Mouse (Mus musculus): Measurements from ENCODE around the gene Clptm1l. TPM values are rescaled to one million over a fixed set of nuclear protein-coding genes. Genes with fewer than 3 reads are reported as not detected.

Clptm1l gene
- total RNA-seq, 1 experiment: 106 TPM

DNA sequence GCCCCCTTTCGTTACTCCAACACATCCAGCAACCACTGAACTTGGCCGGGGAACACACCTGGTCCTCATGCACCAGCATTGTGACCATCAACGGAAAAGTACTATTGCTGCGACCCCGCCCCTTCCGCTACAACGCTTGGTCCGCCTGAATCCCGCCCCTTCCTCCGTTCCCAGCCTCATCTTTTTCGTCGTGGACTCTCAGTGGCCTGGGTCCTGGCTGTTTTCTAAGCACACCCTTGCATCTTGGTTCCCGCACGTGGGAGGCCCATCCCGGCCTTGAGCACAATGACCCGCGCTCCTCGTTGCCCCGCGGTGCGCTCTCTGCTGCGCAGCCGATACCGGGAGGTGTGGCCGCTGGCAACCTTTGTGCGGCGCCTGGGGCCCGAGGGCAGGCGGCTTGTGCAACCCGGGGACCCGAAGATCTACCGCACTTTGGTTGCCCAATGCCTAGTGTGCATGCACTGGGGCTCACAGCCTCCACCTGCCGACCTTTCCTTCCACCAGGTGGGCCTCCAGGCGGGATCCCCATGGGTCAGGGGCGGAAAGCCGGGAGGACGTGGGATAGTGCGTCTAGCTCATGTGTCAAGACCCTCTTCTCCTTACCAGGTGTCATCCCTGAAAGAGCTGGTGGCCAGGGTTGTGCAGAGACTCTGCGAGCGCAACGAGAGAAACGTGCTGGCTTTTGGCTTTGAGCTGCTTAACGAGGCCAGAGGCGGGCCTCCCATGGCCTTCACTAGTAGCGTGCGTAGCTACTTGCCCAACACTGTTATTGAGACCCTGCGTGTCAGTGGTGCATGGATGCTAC lies 23.1 kb downstream of the Clptm1l start, which contains the start of gene Tert:
Gene Tert, plus strand, starts transcription at position 167 of the 805 bp plus-strand sequence.
- Histone ChIP-seq H3K27ac (ENCODE audit: insufficient read depth, low read depth, low read length, poor library complexity, severe bottlenecking) (no peak within 1 kb of the TSS), H3K4me3 (ENCODE audit: insufficient read depth in 1 of 2, low read depth in 1 of 2, low read length in 2 of 2, poor library complexity in 1 of 2, severe bottlenecking in 1 of 2) (peak within 1 kb of the TSS; percentile 64 to 81), H3K9me3 (ENCODE audit: control insufficient read depth, insufficient read depth, low read depth, low read length) (no peaks in the 10 kb centered on the region), H3K9ac (ENCODE audit: insufficient read depth, low read depth, low read length, poor library complexity, severe bottlenecking) (peak within 1 kb of the TSS; percentile 79), H3K36me3 (ENCODE audit: control insufficient read depth, insufficient read depth, low read length, poor library complexity, severe bottlenecking) (peaks cover 2% of the 10 kb centered on the region; the same call in 1 of the 2 replicates), H3K4me1 (ENCODE audit: control insufficient read depth in 2 of 2, insufficient read depth in 2 of 2, low read length in 2 of 2, poor library complexity in 1 of 2) (peaks cover 0 to 10% of the 10 kb centered on the region in 2 experiments; a peak in 1 of 4 replicates)
- in situ Hi-C loops (cut with MboI; ENCODE audit: low sequenced_read_pairs in 2 of 2, unreplicated experiment in 2 of 2): no loop called here
- peak; percentile 94 for DNase-seq (ENCODE audit: low read depth, low spot score)
- TF ChIP-seq CHD2 (IDR thresholded peaks at IDR 0.05; ENCODE audit: low read depth, low read length) (no peak), ZNF384 (IDR thresholded peaks at IDR 0.05; ENCODE audit: low read depth, low read length) (no peak), ZC3H11A (IDR thresholded peaks at IDR 0.05; ENCODE audit: borderline replicate concordance, low read depth, low read length) (no peak), MAFK (IDR thresholded peaks at IDR 0.05; ENCODE audit: insufficient read depth, low read depth, low read length) (no peak), HCFC1 (IDR thresholded peaks at IDR 0.05; ENCODE audit: borderline replicate concordance, insufficient read depth, low read length) (no peak)

DNA sequence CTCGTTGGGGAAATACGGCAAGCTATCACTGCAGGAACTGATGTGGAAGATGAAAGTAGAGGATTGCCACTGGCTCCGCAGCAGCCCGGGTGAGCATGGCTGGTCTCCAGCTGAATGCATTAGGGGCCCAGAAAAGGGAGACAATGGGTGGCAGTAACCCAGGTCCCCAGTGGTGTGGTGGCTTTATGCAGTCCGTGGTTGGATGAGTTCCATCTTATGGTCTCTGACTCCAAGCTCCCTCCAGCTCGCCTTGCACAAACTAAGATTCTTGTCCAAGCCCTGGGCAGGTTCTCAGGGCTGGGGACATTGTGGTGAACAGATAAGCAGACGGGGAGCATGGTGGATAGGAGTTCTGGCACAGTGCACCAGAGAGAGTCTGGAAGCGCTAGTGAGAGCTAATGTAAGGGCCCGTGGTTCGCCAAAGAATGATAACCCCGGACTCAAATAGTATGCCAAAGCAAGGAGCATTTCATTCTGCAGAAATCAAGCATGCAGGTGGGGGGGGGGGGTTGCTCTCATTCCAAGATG lies 24.8 kb downstream of the Clptm1l start:
- peaks cover 4% of the 10 kb centered on the region; the same call in 1 of the 2 replicates for H3K36me3 ChIP-seq (ENCODE audit: control insufficient read depth, insufficient read depth, low read length, poor library complexity, severe bottlenecking)
- no peak for DNase-seq (ENCODE audit: low read depth, low spot score)
- peaks cover 0 to 10% of the 10 kb centered on the region in 2 experiments; a peak in 1 of 4 replicates for H3K4me1 ChIP-seq (ENCODE audit: control insufficient read depth in 2 of 2, insufficient read depth in 2 of 2, low read length in 2 of 2, poor library complexity in 1 of 2)
- in situ Hi-C loops (cut with MboI; ENCODE audit: low sequenced_read_pairs in 2 of 2, unreplicated experiment in 2 of 2): no loop called here
- no peaks in the 10 kb centered on the region for H3K9me3 ChIP-seq (ENCODE audit: control insufficient read depth, insufficient read depth, low read depth, low read length)
- H3K27ac ChIP-seq (ENCODE audit: insufficient read depth, low read depth, low read length, poor library complexity, severe bottlenecking): no peak overlapping the region
- no peak overlapping the region for H3K4me3 ChIP-seq (ENCODE audit: insufficient read depth in 1 of 2, low read depth in 1 of 2, low read length in 2 of 2, poor library complexity in 1 of 2, severe bottlenecking in 1 of 2)
- TF ChIP-seq CHD2 (IDR thresholded peaks at IDR 0.05; ENCODE audit: low read depth, low read length) (no peak), ZC3H11A (IDR thresholded peaks at IDR 0.05; ENCODE audit: borderline replicate concordance, low read depth, low read length) (no peak), ZNF384 (IDR thresholded peaks at IDR 0.05; ENCODE audit: low read depth, low read length) (no peak), MAFK (IDR thresholded peaks at IDR 0.05; ENCODE audit: insufficient read depth, low read depth, low read length) (no peak), HCFC1 (IDR thresholded peaks at IDR 0.05; ENCODE audit: borderline replicate concordance, insufficient read depth, low read length) (no peak)
- no peak overlapping the region for H3K9ac ChIP-seq (ENCODE audit: insufficient read depth, low read depth, low read length, poor library complexity, severe bottlenecking)

DNA sequence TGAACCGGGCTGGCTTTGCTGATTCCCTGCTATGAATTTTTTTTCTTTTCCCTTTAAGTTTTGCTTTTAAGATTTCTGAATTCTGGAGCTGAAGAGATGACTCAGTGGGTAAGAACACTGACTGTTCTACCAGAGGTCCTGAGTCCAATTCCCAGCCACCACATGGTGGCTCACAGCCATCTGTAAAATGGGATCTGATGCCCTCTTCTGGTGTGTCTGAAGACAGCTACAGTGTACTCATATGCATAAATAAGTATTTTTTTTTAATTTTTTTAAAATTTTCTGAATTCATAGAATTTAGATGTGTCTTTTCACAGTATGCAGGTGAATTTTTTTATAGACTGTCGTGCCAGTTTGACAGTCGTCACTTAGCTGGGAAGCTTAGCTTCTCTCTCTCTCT lies 28.0 kb downstream of the Clptm1l start:
- peaks cover 0 to 8% of the 10 kb centered on the region in 2 experiments; a peak in 1 of 4 replicates for H3K4me1 ChIP-seq (ENCODE audit: control insufficient read depth in 2 of 2, insufficient read depth in 2 of 2, low read length in 2 of 2, poor library complexity in 1 of 2)
- DNase-seq (ENCODE audit: low read depth, low spot score): no peak
- H3K36me3 ChIP-seq (ENCODE audit: control insufficient read depth, insufficient read depth, low read length, poor library complexity, severe bottlenecking): peaks cover 8% of the 10 kb centered on the region; the same call in 1 of the 2 replicates
- no peak overlapping the region for H3K9ac ChIP-seq (ENCODE audit: insufficient read depth, low read depth, low read length, poor library complexity, severe bottlenecking)
- in situ Hi-C loops (cut with MboI; ENCODE audit: low sequenced_read_pairs in 2 of 2, unreplicated experiment in 2 of 2): no loop called here
- H3K9me3 ChIP-seq (ENCODE audit: control insufficient read depth, insufficient read depth, low read depth, low read length): no peaks in the 10 kb centered on the region
- H3K4me3 ChIP-seq (ENCODE audit: insufficient read depth in 1 of 2, low read depth in 1 of 2, low read length in 2 of 2, poor library complexity in 1 of 2, severe bottlenecking in 1 of 2): no peak overlapping the region
- TF ChIP-seq MAFK (IDR thresholded peaks at IDR 0.05; ENCODE audit: insufficient read depth, low read depth, low read length) (no peak), CHD2 (IDR thresholded peaks at IDR 0.05; ENCODE audit: low read depth, low read length) (no peak), HCFC1 (IDR thresholded peaks at IDR 0.05; ENCODE audit: borderline replicate concordance, insufficient read depth, low read length) (no peak), ZNF384 (IDR thresholded peaks at IDR 0.05; ENCODE audit: low read depth, low read length) (no peak), ZC3H11A (IDR thresholded peaks at IDR 0.05; ENCODE audit: borderline replicate concordance, low read depth, low read length) (no peak)
- H3K27ac ChIP-seq (ENCODE audit: insufficient read depth, low read depth, low read length, poor library complexity, severe bottlenecking): no peak overlapping the region

DNA sequence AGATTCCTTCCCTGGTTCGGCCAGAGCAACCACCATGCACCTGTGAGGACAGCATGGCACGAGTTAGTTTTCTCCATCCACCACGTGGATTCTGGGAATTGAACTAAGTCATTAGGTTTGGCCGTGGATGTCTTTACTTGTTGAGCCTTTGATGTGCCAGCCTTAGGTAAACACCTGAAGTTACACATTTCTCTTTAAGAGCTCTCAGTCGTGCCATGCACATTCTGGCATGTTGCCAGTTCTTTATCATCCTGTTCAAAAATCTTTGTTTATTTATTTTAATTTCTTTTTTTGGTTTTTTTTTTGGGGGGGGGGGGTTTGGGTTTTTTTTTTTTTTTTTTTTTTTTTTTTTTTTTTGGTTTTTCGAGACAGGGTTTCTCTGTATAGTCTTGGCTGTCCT lies 34.0 kb downstream of the Clptm1l start:
- H3K9ac ChIP-seq (ENCODE audit: insufficient read depth, low read depth, low read length, poor library complexity, severe bottlenecking): no peak overlapping the region
- H3K9me3 ChIP-seq (ENCODE audit: control insufficient read depth, insufficient read depth, low read depth, low read length): no peaks in the 10 kb centered on the region
- in situ Hi-C loops (cut with MboI; ENCODE audit: low sequenced_read_pairs in 2 of 2, unreplicated experiment in 2 of 2): no loop called here
- TF ChIP-seq ZC3H11A (IDR thresholded peaks at IDR 0.05; ENCODE audit: borderline replicate concordance, low read depth, low read length): no peak
- peak; percentile 64 for TF ChIP-seq ZNF384 (IDR thresholded peaks at IDR 0.05; ENCODE audit: low read depth, low read length)
- no peak for DNase-seq (ENCODE audit: low read depth, low spot score)
- H3K4me1 ChIP-seq (ENCODE audit: control insufficient read depth in 2 of 2, insufficient read depth in 2 of 2, low read length in 2 of 2, poor library complexity in 1 of 2): no peaks in the 10 kb centered on the region
- no peak overlapping the region for H3K4me3 ChIP-seq (ENCODE audit: insufficient read depth in 1 of 2, low read depth in 1 of 2, low read length in 2 of 2, poor library complexity in 1 of 2, severe bottlenecking in 1 of 2)
- peaks cover 5% of the 10 kb centered on the region; the same call in 1 of the 2 replicates for H3K36me3 ChIP-seq (ENCODE audit: control insufficient read depth, insufficient read depth, low read length, poor library complexity, severe bottlenecking)
- no peak overlapping the region for H3K27ac ChIP-seq (ENCODE audit: insufficient read depth, low read depth, low read length, poor library complexity, severe bottlenecking)
